23 mouse cellular contexts compared by ENCODE assay signal in genomic region chr15:38159161-38159560, GRCm38 (mm10).
"Had no signal": no experiment of that assay in that cellular context is flagged by ENCODE, and none has a peak within 500 bp of the region (broad histone marks: within the 10 kb centered on the region; RNA-seq: fewer than 3 reads in every experiment).

No protein-coding gene starts in this region.

- H3K36me3 ChIP-seq: heart, embryonic 13.5 days; heart, embryonic 15.5 days; hindbrain, embryonic 13.5 days; hindbrain, embryonic 15.5 days; intestine, embryonic 15.5 days; limb, embryonic 13.5 days; limb, embryonic 15.5 days; liver, embryonic 12.5 days had no signal

- H3K27ac ChIP-seq: gastrocnemius, adult 2 months; heart, embryonic 13.5 days; heart, embryonic 15.5 days; hindbrain, embryonic 13.5 days; hindbrain, embryonic 15.5 days; hindbrain, postnatal 0 days; intestine, embryonic 15.5 days; limb, embryonic 13.5 days; limb, embryonic 15.5 days; liver, embryonic 12.5 days; liver, embryonic 14.5 days had no signal

- H3K4me2 ChIP-seq: heart, embryonic 11.5 days; heart, embryonic 13.5 days; heart, embryonic 15.5 days; hindbrain, embryonic 13.5 days; hindbrain, embryonic 15.5 days; intestine, embryonic 15.5 days; limb, embryonic 13.5 days; limb, embryonic 15.5 days; liver, embryonic 12.5 days had no signal

- H3K9ac ChIP-seq: heart, embryonic 13.5 days; heart, embryonic 15.5 days; hindbrain, embryonic 13.5 days; hindbrain, embryonic 15.5 days; intestine, embryonic 15.5 days; limb, embryonic 13.5 days; limb, embryonic 15.5 days; liver, embryonic 12.5 days; liver, embryonic 14.5 days had no signal

- DNase-seq: gastrocnemius, adult 2 months; gastrocnemius, postnatal 10 days; gastrocnemius, postnatal 25 days; heart, adult 18-20 months; heart, postnatal 14 days; heart, postnatal 36 days; kidney, adult 18-20 months; kidney, adult 8-10 months; kidney, postnatal 10 days; kidney, postnatal 36 days; left cerebral cortex, postnatal 4 days had no signal

- ATAC-seq: hindbrain, postnatal 0 days; intestine, embryonic 15.5 days; intestine, postnatal 0 days; liver, embryonic 12.5 days had no signal

- H3K4me3 ChIP-seq: gastrocnemius, adult 2 months; heart, embryonic 13.5 days; heart, embryonic 15.5 days; hindbrain, embryonic 13.5 days; hindbrain, embryonic 15.5 days; intestine, embryonic 15.5 days; limb, embryonic 13.5 days; limb, embryonic 15.5 days; liver, embryonic 12.5 days had no signal

- H3K4me1 ChIP-seq: heart, embryonic 15.5 days; intestine, embryonic 15.5 days; limb, embryonic 13.5 days; limb, embryonic 15.5 days; liver, embryonic 12.5 days had no signal

- H3K27me3 ChIP-seq: hindbrain, embryonic 13.5 days; hindbrain, embryonic 15.5 days; intestine, embryonic 15.5 days; limb, embryonic 13.5 days; limb, embryonic 15.5 days; liver, embryonic 12.5 days had no signal

- H3K9me3 ChIP-seq: heart, embryonic 13.5 days; heart, embryonic 15.5 days; hindbrain, embryonic 13.5 days; hindbrain, embryonic 15.5 days; intestine, embryonic 15.5 days; limb, embryonic 13.5 days; limb, embryonic 15.5 days; liver, embryonic 12.5 days had no signal
